Mouse (Mus musculus): ENCODE data around the gene Rora. TPM values are rescaled to one million over a fixed set of nuclear protein-coding genes. Genes with fewer than 3 reads are reported as not detected.

Rora gene
- polyA plus RNA-seq, 1 experiment from 2014 or later = 4.4 TPM

GRCm38 (mm10) chr9:68899525-68900222 is 246.1 kb downstream of the Rora start:
- 83% methylated on average over 5 of the region's 5 CpGs for WGBS
- Histone ChIP-seq H3K36me3 (ENCODE audit: control insufficient read depth, insufficient read depth, low read length) (no peaks in the 10 kb centered on the region), H3K9me3 (ENCODE audit: control insufficient read depth, low read length) (no peaks in the 10 kb centered on the region), H3K27me3 (replicated peaks; ENCODE audit: control insufficient read depth, insufficient read depth, low read length) (no peaks in the 10 kb centered on the region), H3K4me1 (replicated peaks; ENCODE audit: control insufficient read depth, insufficient read depth, low read length) (no peaks in the 10 kb centered on the region), H3K27ac (ENCODE audit: low read depth) (no peak overlapping the region), H3K4me2 (ENCODE audit: low read length) (no peak overlapping the region), H3K4me3 (ENCODE audit: low read depth, low read length) (no peak overlapping the region), H3K9ac (ENCODE audit: low read length) (no peak overlapping the region)
- no peak for ATAC-seq (replicated peaks; ENCODE audit: low FRiP score, low TSS enrichment, low read depth)
- no peak for DNase-seq (ENCODE audit: low spot score)

- 59% methylated on average over 6 of the region's 6 CpGs for WGBS
- Histone ChIP-seq H3K27me3 (replicated peaks; ENCODE audit: control insufficient read depth, insufficient read depth, low read length) (no peaks in the 10 kb centered on the region), H3K9ac (ENCODE audit: low read length) (no peak overlapping the region), H3K27ac (ENCODE audit: low read depth) (no peak overlapping the region), H3K4me3 (ENCODE audit: low read depth, low read length) (no peak overlapping the region), H3K4me1 (replicated peaks; ENCODE audit: control insufficient read depth, insufficient read depth, low read length) (no peaks in the 10 kb centered on the region), H3K9me3 (ENCODE audit: control insufficient read depth, low read length) (no peaks in the 10 kb centered on the region), H3K4me2 (ENCODE audit: low read length) (no peak overlapping the region), H3K36me3 (ENCODE audit: control insufficient read depth, insufficient read depth, low read length) (no peaks in the 10 kb centered on the region)
- no peak for DNase-seq (ENCODE audit: low spot score)
- ATAC-seq (replicated peaks; ENCODE audit: low FRiP score, low TSS enrichment, low read depth) = no peak
These were observed 252.8 kb downstream of the Rora start for GRCm38 (mm10) chr9:68906361-68906883.

- DNase-seq (ENCODE audit: low spot score) (no peak), ATAC-seq (replicated peaks; ENCODE audit: low FRiP score, low TSS enrichment, low read depth) (no peak)
- 0 out of 2 replicates have a peak, but pooled peaks cover 8% of the 10 kb centered on the region for H3K4me1 ChIP-seq (replicated peaks; ENCODE audit: control insufficient read depth, insufficient read depth, low read length)
- no peak overlapping the region for H3K27ac ChIP-seq (ENCODE audit: low read depth)
- H3K36me3 ChIP-seq (ENCODE audit: control insufficient read depth, insufficient read depth, low read length) = no peaks in the 10 kb centered on the region
- H3K4me3 ChIP-seq (ENCODE audit: low read depth, low read length) = no peak overlapping the region
- no peaks in the 10 kb centered on the region for H3K27me3 ChIP-seq (replicated peaks; ENCODE audit: control insufficient read depth, insufficient read depth, low read length)
- H3K9ac ChIP-seq (ENCODE audit: low read length) = no peak overlapping the region
- no peaks in the 10 kb centered on the region for H3K9me3 ChIP-seq (ENCODE audit: control insufficient read depth, low read length)
- H3K4me2 ChIP-seq (ENCODE audit: low read length) = no peak overlapping the region
- 53% methylated on average over 8 of the region's 8 CpGs for WGBS
These were observed 259.0 kb downstream of the Rora start for GRCm38 (mm10) chr9:68912483-68913151.

- no peak overlapping the region for H3K4me2 ChIP-seq (ENCODE audit: low read length)
- H3K4me1 ChIP-seq (replicated peaks; ENCODE audit: control insufficient read depth, insufficient read depth, low read length) = 0 out of 2 replicates have a peak, but pooled peaks cover 8% of the 10 kb centered on the region
- no peak overlapping the region for H3K27ac ChIP-seq (ENCODE audit: low read depth)
- H3K27me3 ChIP-seq (replicated peaks; ENCODE audit: control insufficient read depth, insufficient read depth, low read length) = no peaks in the 10 kb centered on the region
- no peaks in the 10 kb centered on the region for H3K9me3 ChIP-seq (ENCODE audit: control insufficient read depth, low read length)
- no peak overlapping the region for H3K9ac ChIP-seq (ENCODE audit: low read length)
- DNase-seq (ENCODE audit: low spot score) (no peak), ATAC-seq (replicated peaks; ENCODE audit: low FRiP score, low TSS enrichment, low read depth) (no peak)
- 75% methylated on average over 10 of the region's 10 CpGs for WGBS
- H3K4me3 ChIP-seq (ENCODE audit: low read depth, low read length) = no peak overlapping the region
- no peaks in the 10 kb centered on the region for H3K36me3 ChIP-seq (ENCODE audit: control insufficient read depth, insufficient read depth, low read length)
These were observed 259.7 kb downstream of the Rora start for GRCm38 (mm10) chr9:68913191-68913697.

- Histone ChIP-seq H3K4me1 (replicated peaks; ENCODE audit: control insufficient read depth, insufficient read depth, low read length) (0 out of 2 replicates have a peak, but pooled peaks cover 8% of the 10 kb centered on the region), H3K9ac (ENCODE audit: low read length) (no peak overlapping the region), H3K4me2 (ENCODE audit: low read length) (no peak overlapping the region), H3K9me3 (ENCODE audit: control insufficient read depth, low read length) (no peaks in the 10 kb centered on the region), H3K27ac (ENCODE audit: low read depth) (no peak overlapping the region), H3K36me3 (ENCODE audit: control insufficient read depth, insufficient read depth, low read length) (no peaks in the 10 kb centered on the region), H3K27me3 (replicated peaks; ENCODE audit: control insufficient read depth, insufficient read depth, low read length) (no peaks in the 10 kb centered on the region), H3K4me3 (ENCODE audit: low read depth, low read length) (no peak overlapping the region)
- 89% methylated on average over 4 of the region's 4 CpGs for WGBS
- no peak for ATAC-seq (replicated peaks; ENCODE audit: low FRiP score, low TSS enrichment, low read depth)
- no peak for DNase-seq (ENCODE audit: low spot score)
These were observed 261.1 kb downstream of the Rora start for GRCm38 (mm10) chr9:68914541-68915275.

- H3K27ac ChIP-seq (ENCODE audit: low read depth) = no peak overlapping the region
- no peak overlapping the region for H3K4me2 ChIP-seq (ENCODE audit: low read length)
- WGBS = 65% methylated on average over 1 of the region's 1 CpGs
- ATAC-seq (replicated peaks; ENCODE audit: low FRiP score, low TSS enrichment, low read depth) (no peak), DNase-seq (ENCODE audit: low spot score) (no peak)
- no peaks in the 10 kb centered on the region for H3K27me3 ChIP-seq (replicated peaks; ENCODE audit: control insufficient read depth, insufficient read depth, low read length)
- no peak overlapping the region for H3K4me3 ChIP-seq (ENCODE audit: low read depth, low read length)
- 0 out of 2 replicates have a peak, but pooled peaks cover 8% of the 10 kb centered on the region for H3K4me1 ChIP-seq (replicated peaks; ENCODE audit: control insufficient read depth, insufficient read depth, low read length)
- no peaks in the 10 kb centered on the region for H3K36me3 ChIP-seq (ENCODE audit: control insufficient read depth, insufficient read depth, low read length)
- no peak overlapping the region for H3K9ac ChIP-seq (ENCODE audit: low read length)
- H3K9me3 ChIP-seq (ENCODE audit: control insufficient read depth, low read length) = no peaks in the 10 kb centered on the region
These were observed 263.2 kb downstream of the Rora start for GRCm38 (mm10) chr9:68916741-68917140.

GRCm38 (mm10) chr9:68923128-68923601 is 269.6 kb downstream of the Rora start:
- H3K4me3 ChIP-seq (ENCODE audit: low read depth, low read length) = no peak overlapping the region
- H3K9ac ChIP-seq (ENCODE audit: low read length) = no peak overlapping the region
- no peak overlapping the region for H3K4me2 ChIP-seq (ENCODE audit: low read length)
- no peak overlapping the region for H3K27ac ChIP-seq (ENCODE audit: low read depth)
- H3K27me3 ChIP-seq (replicated peaks; ENCODE audit: control insufficient read depth, insufficient read depth, low read length) = no peaks in the 10 kb centered on the region
- no peak for ATAC-seq (replicated peaks; ENCODE audit: low FRiP score, low TSS enrichment, low read depth)
- no peaks in the 10 kb centered on the region for H3K9me3 ChIP-seq (ENCODE audit: control insufficient read depth, low read length)
- H3K4me1 ChIP-seq (replicated peaks; ENCODE audit: control insufficient read depth, insufficient read depth, low read length) = no peaks in the 10 kb centered on the region
- H3K36me3 ChIP-seq (ENCODE audit: control insufficient read depth, insufficient read depth, low read length) = no peaks in the 10 kb centered on the region
- no peak for DNase-seq (ENCODE audit: low spot score)
- 83% methylated on average over 12 of the region's 12 CpGs for WGBS

- Histone ChIP-seq H3K27ac (ENCODE audit: low read depth) (no peak overlapping the region), H3K27me3 (replicated peaks; ENCODE audit: control insufficient read depth, insufficient read depth, low read length) (no peaks in the 10 kb centered on the region), H3K9ac (ENCODE audit: low read length) (no peak overlapping the region), H3K4me1 (replicated peaks; ENCODE audit: control insufficient read depth, insufficient read depth, low read length) (no peaks in the 10 kb centered on the region), H3K4me3 (ENCODE audit: low read depth, low read length) (no peak overlapping the region), H3K9me3 (ENCODE audit: control insufficient read depth, low read length) (no peaks in the 10 kb centered on the region), H3K4me2 (ENCODE audit: low read length) (no peak overlapping the region), H3K36me3 (ENCODE audit: control insufficient read depth, insufficient read depth, low read length) (no peaks in the 10 kb centered on the region)
- DNase-seq (ENCODE audit: low spot score) = no peak
- 90% methylated on average over 6 of the region's 6 CpGs for WGBS
- ATAC-seq (replicated peaks; ENCODE audit: low FRiP score, low TSS enrichment, low read depth) = no peak
These were observed 272.8 kb downstream of the Rora start for GRCm38 (mm10) chr9:68926406-68926805.

Measured in intestine, embryonic 14.5 days (tissue).